Mouse (Mus musculus) C2C12 (cell line): ENCODE data around the gene Bola1. TPM values are rescaled to one million over a fixed set of nuclear protein-coding genes. Genes with fewer than 3 reads are reported as not detected.

Experiments used
- H3K27me3 ChIP-seq: one replicate; pipeline ENCODE4 v1.6.1; 2011; ENCODE audit not compliant: control insufficient read depth, insufficient read depth, insufficient read length
- H3K36me3 ChIP-seq: one replicate; pipeline ENCODE4 v1.6.1; 2011; ENCODE audit not compliant: control insufficient read depth, insufficient read depth
- H3K4me3 ChIP-seq: one replicate; pipeline ENCODE4 v1.5.1; 2011; ENCODE audit warnings: mild to moderate bottlenecking, control low read depth; ENCODE audit not compliant: poor library complexity, insufficient read depth, severe bottlenecking
- H3K79me2 ChIP-seq: one replicate; pipeline ENCODE4 v1.6.1; 2011; ENCODE audit not compliant: control insufficient read depth, insufficient read depth
- H3K79me3 ChIP-seq: one replicate; pipeline ENCODE4 v1.6.1; 2011; ENCODE audit warnings: low read depth, control low read depth
- H3ac ChIP-seq: one replicate; pipeline ENCODE3; 2011; ENCODE audit warnings: low read depth; ENCODE audit not compliant: control insufficient read depth, insufficient read length
- CEBPB ChIP-seq: IDR thresholded peaks from one replicate; pipeline ENCODE4 v1.6.1; 2011; ENCODE audit warnings: low read depth, mild to moderate bottlenecking, control low read depth, moderate library complexity
- CTCF ChIP-seq: IDR thresholded peaks from one replicate; pipeline ENCODE4 v1.5.1; 2011; ENCODE audit not compliant: control insufficient read depth, insufficient read depth, insufficient read length
- FOSL1 ChIP-seq: IDR thresholded peaks from one replicate; pipeline ENCODE4 v1.8.0; 2011; ENCODE audit warnings: mild to moderate bottlenecking, low read length; ENCODE audit not compliant: poor library complexity, insufficient read depth, severe bottlenecking
- MAX ChIP-seq: IDR thresholded peaks from one replicate; pipeline ENCODE4 v1.6.1; 2011; ENCODE audit warnings: mild to moderate bottlenecking, control low read depth
- MYOD1 ChIP-seq: IDR thresholded peaks from one replicate; pipeline ENCODE4 v1.6.1; 2011; ENCODE audit warnings: low read depth; ENCODE audit not compliant: control insufficient read depth, insufficient read length
- MYOG ChIP-seq: IDR thresholded peaks from one replicate; pipeline ENCODE4 v1.6.1; 2011; ENCODE audit not compliant: control insufficient read depth, insufficient read length; ENCODE audit errors: extremely low read depth
- USF1 ChIP-seq: IDR thresholded peaks from one replicate; pipeline ENCODE4 v1.6.1; 2011; ENCODE audit warnings: low read depth, mild to moderate bottlenecking, control low read depth, moderate library complexity
- polyA plus RNA-seq: library from polyadenylated mRNA; unstranded; fragments of >200 nt; fragmentation: generic; extraction: Trizol; gene quantifications from one replicate; pipeline ENCODE4 v1.2.1, GENCODE M21; 2012; ENCODE audit warnings: missing spikeins

The Bola1 gene
- polyA plus RNA-seq, 1 experiment, result 76.1 TPM

GRCm38 (mm10) chr3:96263558-96264403 is 44.3 kb upstream of the Bola1 start:
- H3ac ChIP-seq, result peak overlapping the region; percentile 76
- no peaks in the 10 kb centered on the region for H3K79me2 ChIP-seq
- no peak for TF ChIP-seq USF1
- TF ChIP-seq CEBPB, result no peak
- no peak for TF ChIP-seq CTCF
- TF ChIP-seq FOSL1, result no peak
- TF ChIP-seq MAX, result no peak
- no peak for TF ChIP-seq MYOG
- no peak for TF ChIP-seq MYOD1
- peak overlapping the region; percentile 39 for H3K4me3 ChIP-seq
- no peaks in the 10 kb centered on the region for H3K27me3 ChIP-seq
- H3K36me3 ChIP-seq, result no peaks in the 10 kb centered on the region
- no peaks in the 10 kb centered on the region for H3K79me3 ChIP-seq

- Histone ChIP-seq H3K27me3 (no peaks in the 10 kb centered on the region), H3K79me2 (no peaks in the 10 kb centered on the region), H3K36me3 (no peaks in the 10 kb centered on the region), H3K79me3 (no peaks in the 10 kb centered on the region), H3K4me3 (peak within 1 kb of the TSS; percentile 39), H3ac (peak within 1 kb of the TSS; percentile 76)
- TF ChIP-seq CEBPB (peak; percentile 99), MYOD1 (no peak), MAX (no peak)
Measured at GRCm38 (mm10) chr3:96262979-96263550, 43.6 kb upstream of the Bola1 start, which contains the start of gene Hist2h4. Hist2h4 (minus strand) TSS chr3:96263311.

GRCm38 (mm10) chr3:96262216-96262875 is 42.8 kb upstream of the Bola1 start:
- H3K27me3 ChIP-seq, result no peaks in the 10 kb centered on the region
- no peaks in the 10 kb centered on the region for H3K79me2 ChIP-seq
- no peaks in the 10 kb centered on the region for H3K36me3 ChIP-seq
- peak overlapping the region; percentile 34 for H3K4me3 ChIP-seq
- peak; percentile 50 for TF ChIP-seq USF1
- peak; percentile 90 for TF ChIP-seq MAX
- TF ChIP-seq CEBPB, result no peak
- H3K79me3 ChIP-seq, result no peaks in the 10 kb centered on the region
- peak overlapping the region; percentile 69 for H3ac ChIP-seq

DNA sequence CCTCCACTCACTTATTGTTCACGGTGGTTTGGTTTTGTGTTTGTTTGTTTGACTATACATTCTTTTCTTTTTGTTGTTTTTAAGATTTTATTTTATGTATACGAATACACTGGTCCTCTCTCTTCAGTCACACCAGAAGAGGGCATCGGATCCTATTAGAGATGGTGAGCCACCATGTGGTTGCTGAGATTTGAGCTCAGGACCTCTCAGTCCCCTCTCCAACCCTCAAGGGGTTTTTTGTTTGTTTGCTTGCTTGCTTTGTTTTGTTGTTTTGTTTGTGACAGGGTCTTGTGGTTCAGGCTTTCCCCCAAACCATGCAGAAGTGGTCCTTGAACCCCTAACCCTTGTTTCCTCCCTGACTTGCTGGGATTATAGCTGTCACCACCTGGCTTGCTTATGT is 42.1 kb upstream of the Bola1 start:
- peak overlapping the region; percentile 69 for H3ac ChIP-seq
- H3K79me3 ChIP-seq, result no peaks in the 10 kb centered on the region
- H3K27me3 ChIP-seq, result no peaks in the 10 kb centered on the region
- H3K79me2 ChIP-seq, result no peaks in the 10 kb centered on the region
- no peak for TF ChIP-seq CEBPB
- no peak for TF ChIP-seq FOSL1
- TF ChIP-seq MAX, result no peak
- no peak for TF ChIP-seq USF1
- no peak for TF ChIP-seq CTCF
- TF ChIP-seq MYOD1, result no peak
- TF ChIP-seq MYOG, result no peak
- H3K36me3 ChIP-seq, result no peaks in the 10 kb centered on the region
- peak overlapping the region; percentile 8 for H3K4me3 ChIP-seq

DNA sequence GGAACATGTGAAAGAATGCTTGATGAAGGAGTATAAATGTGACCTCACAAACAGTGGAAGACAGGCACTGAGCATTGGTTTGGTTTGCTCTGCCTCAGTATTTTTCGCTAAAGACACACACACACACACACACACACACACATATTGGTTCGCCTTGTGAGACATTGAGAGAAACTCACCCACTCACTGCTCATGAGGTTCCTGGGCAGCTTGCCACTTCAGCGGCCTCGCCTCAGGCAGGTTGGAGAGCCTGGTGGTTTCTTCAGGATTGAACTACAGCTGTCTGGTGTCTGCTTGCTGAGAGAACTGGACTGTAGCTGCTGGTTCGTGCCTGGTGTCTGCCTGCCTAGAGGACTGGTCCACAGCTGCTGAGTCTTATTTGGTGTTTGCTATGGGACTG is 40.7 kb upstream of the Bola1 start:
- Histone ChIP-seq H3K79me2 (no peaks in the 10 kb centered on the region), H3ac (no peak overlapping the region), H3K4me3 (no peak overlapping the region), H3K27me3 (no peaks in the 10 kb centered on the region), H3K36me3 (no peaks in the 10 kb centered on the region), H3K79me3 (no peaks in the 10 kb centered on the region)
- TF ChIP-seq MYOD1 (no peak), MAX (no peak), FOSL1 (no peak), CEBPB (no peak), USF1 (no peak), CTCF (no peak), MYOG (no peak)
